Mouse (Mus musculus): ENCODE measurements at regions not wholly inside any gene's neighbourhood (a gene's known extent, or its start where the extent isn't known, plus 50 kb on each side); places are given as distances from the start of the nearest gene placed in this dataset.

DNA sequence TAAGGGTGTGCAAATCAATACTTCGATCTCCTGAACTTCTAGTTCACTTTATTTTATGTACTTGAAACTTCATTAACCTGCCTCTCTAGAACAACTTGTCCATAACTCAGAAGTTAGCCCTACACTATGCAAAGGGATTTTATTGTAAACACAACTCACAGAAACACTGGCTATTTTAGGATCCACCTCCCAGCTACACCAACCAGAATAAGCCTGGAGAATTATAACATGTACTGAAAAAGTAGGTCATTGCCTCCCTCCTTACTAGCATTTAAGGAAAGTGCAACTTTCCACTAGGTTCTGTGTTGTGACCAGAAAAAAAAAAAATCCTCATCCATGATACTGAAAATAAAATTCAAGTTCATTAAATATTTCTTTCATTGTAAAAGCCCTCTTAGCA, 382.0 kb upstream of the Sptlc3 start:
- no peak overlapping the region for H3K9ac ChIP-seq (ENCODE audit: control insufficient read depth, low read depth, low read length, poor library complexity, severe bottlenecking)
- TF ChIP-seq MXI1 (IDR thresholded peaks at IDR 0.05; ENCODE audit: low read depth, low read length): no peak
- TF ChIP-seq ETS1 (IDR thresholded peaks at IDR 0.05; ENCODE audit: low read depth, low read length): no peak
- no peak for TF ChIP-seq GABPA (IDR thresholded peaks at IDR 0.05; ENCODE audit: low read depth, low read length)
- no peak for TF ChIP-seq USF1 (IDR thresholded peaks at IDR 0.05; ENCODE audit: low read depth, low read length)
- no peaks in the 10 kb centered on the region for H3K79me2 ChIP-seq (ENCODE audit: control insufficient read depth, insufficient read depth, low read length, poor library complexity)
- H3K4me3 ChIP-seq (ENCODE audit: control insufficient read depth in 1 of 2, insufficient read depth in 1 of 2, low read depth in 2 of 2, low read length in 2 of 2): no peak overlapping the region
- no peaks in the 10 kb centered on the region for H3K9me3 ChIP-seq (replicated peaks; ENCODE audit: insufficient read depth, low read length)
- H3K36me3 ChIP-seq (ENCODE audit: control insufficient read depth in 1 of 2, insufficient read depth in 2 of 2, low read length in 2 of 2): no peaks in the 10 kb centered on the region
- no peaks in the 10 kb centered on the region for H3K4me1 ChIP-seq (ENCODE audit: control insufficient read depth in 1 of 2, insufficient read depth in 2 of 2, low read length in 2 of 2)
- H3K27me3 ChIP-seq (ENCODE audit: control insufficient read depth in 1 of 2, insufficient read depth in 2 of 2, low read length in 2 of 2): no peaks in the 10 kb centered on the region
- no peak for DNase-seq (ENCODE audit: low read depth, low spot score)
- H3K27ac ChIP-seq (ENCODE audit: control insufficient read depth, low read depth, low read length): no peak overlapping the region

DNA sequence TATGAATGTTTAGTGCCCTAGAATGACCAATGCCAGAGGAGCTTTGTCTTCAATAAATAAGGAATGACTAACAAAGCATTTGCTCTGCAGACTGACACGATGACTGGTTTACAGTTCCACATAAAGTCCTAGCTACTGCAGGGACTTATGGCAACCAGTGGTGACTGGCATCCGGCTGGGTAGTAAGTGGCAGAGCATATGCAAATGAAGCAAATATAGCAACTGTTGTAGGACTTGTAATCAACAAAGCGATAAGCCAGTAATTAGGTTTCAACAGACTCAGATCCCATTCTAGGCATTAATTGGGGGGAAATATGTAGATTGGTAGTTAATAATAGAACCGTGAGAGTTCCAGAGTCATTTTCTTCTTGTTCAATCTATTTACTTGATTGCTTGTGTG, 379.2 kb upstream of the Sptlc3 start:
- Histone ChIP-seq H3K27me3 (ENCODE audit: control insufficient read depth in 1 of 2, insufficient read depth in 2 of 2, low read length in 2 of 2) (no peaks in the 10 kb centered on the region), H3K4me1 (ENCODE audit: control insufficient read depth in 1 of 2, insufficient read depth in 2 of 2, low read length in 2 of 2) (no peaks in the 10 kb centered on the region), H3K27ac (ENCODE audit: control insufficient read depth, low read depth, low read length) (no peak overlapping the region), H3K79me2 (ENCODE audit: control insufficient read depth, insufficient read depth, low read length, poor library complexity) (no peaks in the 10 kb centered on the region), H3K36me3 (ENCODE audit: control insufficient read depth in 1 of 2, insufficient read depth in 2 of 2, low read length in 2 of 2) (no peaks in the 10 kb centered on the region), H3K4me3 (ENCODE audit: control insufficient read depth in 1 of 2, insufficient read depth in 1 of 2, low read depth in 2 of 2, low read length in 2 of 2) (no peak overlapping the region), H3K9ac (ENCODE audit: control insufficient read depth, low read depth, low read length, poor library complexity, severe bottlenecking) (no peak overlapping the region), H3K9me3 (replicated peaks; ENCODE audit: insufficient read depth, low read length) (no peaks in the 10 kb centered on the region)
- TF ChIP-seq TAL1 (IDR thresholded peaks at IDR 0.05; ENCODE audit: low read length) (no peak), TCF12 (IDR thresholded peaks at IDR 0.05; ENCODE audit: low read depth, low read length) (no peak), KAT2A (conservative IDR thresholded peaks at IDR 0.05; ENCODE audit: low read depth, low read length) (no peak), NELFE (IDR thresholded peaks at IDR 0.05; ENCODE audit: low read depth, low read length) (no peak), USF1 (IDR thresholded peaks at IDR 0.05; ENCODE audit: low read depth, low read length) (no peak), CHD2 (IDR thresholded peaks at IDR 0.05; ENCODE audit: low read length) (no peak), POLR2AphosphoS2 (IDR thresholded peaks at IDR 0.05; ENCODE audit: low read length) (no peak), POLR2A (IDR thresholded peaks at IDR 0.05; ENCODE audit: control insufficient read depth in 1 of 2, insufficient read depth in 1 of 2, low read depth in 1 of 2, low read length in 2 of 2, poor library complexity in 1 of 2) (no peak), HCFC1 (IDR thresholded peaks at IDR 0.05; ENCODE audit: low read depth, low read length) (no peak), SIN3A (IDR thresholded peaks at IDR 0.05; ENCODE audit: low read length) (no peak), MAZ (IDR thresholded peaks at IDR 0.05; ENCODE audit: low read depth, low read length) (no peak)
- no peak for DNase-seq (ENCODE audit: low read depth, low spot score)

DNA sequence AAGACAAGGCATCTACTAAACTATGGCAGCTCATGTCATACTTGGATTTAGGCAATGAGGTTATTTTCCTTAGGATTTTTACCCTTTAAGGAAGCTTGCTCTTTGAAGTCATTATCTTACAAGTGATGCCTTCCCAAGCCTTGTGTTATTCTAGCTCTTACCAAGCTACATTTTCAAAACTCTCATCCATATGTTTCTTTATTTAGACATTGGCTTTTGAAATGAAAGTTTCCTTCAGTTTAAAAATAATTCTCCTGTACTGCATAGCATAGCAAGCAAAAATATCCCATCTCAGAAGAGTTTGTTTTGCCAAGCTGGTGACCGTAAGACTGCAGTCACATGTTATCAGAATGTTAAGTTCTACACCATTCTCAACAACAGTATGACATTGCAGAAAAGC, 372.8 kb upstream of the Sptlc3 start:
- H3K27ac ChIP-seq (ENCODE audit: control insufficient read depth, low read depth, low read length): no peak overlapping the region
- H3K9me3 ChIP-seq (replicated peaks; ENCODE audit: insufficient read depth, low read length): no peaks in the 10 kb centered on the region
- no peak for TF ChIP-seq ZC3H11A (IDR thresholded peaks at IDR 0.05; ENCODE audit: low read depth, low read length)
- TF ChIP-seq ELF1 (IDR thresholded peaks at IDR 0.05; ENCODE audit: low read depth, low read length): no peak
- TF ChIP-seq GATA1 (IDR thresholded peaks at IDR 0.05; ENCODE audit: low read depth, low read length): no peak
- no peak for TF ChIP-seq MXI1 (IDR thresholded peaks at IDR 0.05; ENCODE audit: low read depth, low read length)
- no peak for TF ChIP-seq E2F4 (IDR thresholded peaks at IDR 0.05; ENCODE audit: borderline replicate concordance, low read depth, low read length)
- TF ChIP-seq ETS1 (IDR thresholded peaks at IDR 0.05; ENCODE audit: low read depth, low read length): no peak
- no peak for TF ChIP-seq MAZ (IDR thresholded peaks at IDR 0.05; ENCODE audit: low read depth, low read length)
- TF ChIP-seq CHD2 (IDR thresholded peaks at IDR 0.05; ENCODE audit: low read length): no peak
- no peak for TF ChIP-seq BHLHE40 (IDR thresholded peaks at IDR 0.05; ENCODE audit: borderline replicate concordance, low read depth, low read length)
- TF ChIP-seq ZNF384 (IDR thresholded peaks at IDR 0.05; ENCODE audit: low read depth, low read length): no peak
- no peak for TF ChIP-seq RCOR1 (IDR thresholded peaks at IDR 0.05; ENCODE audit: low read depth, low read length)
- no peak for TF ChIP-seq SIN3A (IDR thresholded peaks at IDR 0.05; ENCODE audit: low read length)
- TF ChIP-seq TCF12 (IDR thresholded peaks at IDR 0.05; ENCODE audit: low read depth, low read length): no peak
- TF ChIP-seq ZMIZ1 (IDR thresholded peaks at IDR 0.05; ENCODE audit: low read depth, low read length): no peak
- no peak for TF ChIP-seq TBP (IDR thresholded peaks at IDR 0.05; ENCODE audit: low read depth, low read length)
- TF ChIP-seq MAX (IDR thresholded peaks at IDR 0.05; ENCODE audit: low read length): no peak
- no peak for TF ChIP-seq KAT2A (conservative IDR thresholded peaks at IDR 0.05; ENCODE audit: low read depth, low read length)
- TF ChIP-seq HCFC1 (IDR thresholded peaks at IDR 0.05; ENCODE audit: low read depth, low read length): no peak
- no peaks in the 10 kb centered on the region for H3K79me2 ChIP-seq (ENCODE audit: control insufficient read depth, insufficient read depth, low read length, poor library complexity)
- H3K36me3 ChIP-seq (ENCODE audit: control insufficient read depth in 1 of 2, insufficient read depth in 2 of 2, low read length in 2 of 2): no peaks in the 10 kb centered on the region
- DNase-seq (ENCODE audit: low read depth, low spot score): no peak
- H3K27me3 ChIP-seq (ENCODE audit: control insufficient read depth in 1 of 2, insufficient read depth in 2 of 2, low read length in 2 of 2): no peaks in the 10 kb centered on the region
- no peaks in the 10 kb centered on the region for H3K4me1 ChIP-seq (ENCODE audit: control insufficient read depth in 1 of 2, insufficient read depth in 2 of 2, low read length in 2 of 2)
- no peak overlapping the region for H3K9ac ChIP-seq (ENCODE audit: control insufficient read depth, low read depth, low read length, poor library complexity, severe bottlenecking)
- H3K4me3 ChIP-seq (ENCODE audit: control insufficient read depth in 1 of 2, insufficient read depth in 1 of 2, low read depth in 2 of 2, low read length in 2 of 2): no peak overlapping the region
